Mouse (Mus musculus) heart, postnatal 0 days (tissue): ENCODE measurements around the gene Fhit. TPM values are rescaled to one million over a fixed set of nuclear protein-coding genes. Genes with fewer than 3 reads are reported as not detected.

Experiments
- ATAC-seq: fragments of 200-750 bp; cut with Nextera tagmentation; 2 replicates; pipeline ENCODE4 v1.8.0; 2017; ENCODE audit warnings: low read depth, moderate number of reproducible peaks, moderate library complexity; ENCODE audit not compliant: insufficient read depth
- DNase-seq: peaks from one replicate; pipeline ENCODE4 v3.0.0-alpha.2; 2016; ENCODE audit warnings: low spot score
- H3K27ac ChIP-seq: fragments of 300-500 bp; sonication (generic); 2 replicates; pipeline ENCODE4 v1.5.1; 2014; ENCODE audit warnings: low read depth, mild to moderate bottlenecking
- H3K27me3 ChIP-seq: fragments of 300-500 bp; sonication (generic); 2 replicates; pipeline ENCODE4 v1.6.1; 2014; ENCODE audit warnings: low read length, mixed read lengths; ENCODE audit not compliant: control insufficient read depth, insufficient read depth
- H3K36me3 ChIP-seq: fragments of 300-500 bp; sonication (generic); replicated peaks from 2 replicates; pipeline ENCODE4 v1.6.1; 2014; ENCODE audit warnings: low read length, mixed read lengths; ENCODE audit not compliant: control insufficient read depth, insufficient read depth
- H3K4me1 ChIP-seq: fragments of 300-500 bp; sonication (generic); 2 replicates; pipeline ENCODE4 v1.6.1; 2014; ENCODE audit warnings: antibody characterized with exemption; ENCODE audit not compliant: control insufficient read depth, insufficient read depth
- H3K4me2 ChIP-seq: fragments of 300-500 bp; sonication (generic); 2 replicates; pipeline ENCODE4 v1.6.1; 2014; ENCODE audit warnings: low read depth, mild to moderate bottlenecking, low read length, moderate library complexity
- H3K4me3 ChIP-seq: fragments of 300-500 bp; sonication (generic); 2 replicates; pipeline ENCODE4 v1.5.1; 2014; ENCODE audit warnings: low read depth, low read length
- H3K9ac ChIP-seq: fragments of 300-500 bp; sonication (generic); replicated peaks from 2 replicates; pipeline ENCODE4 v1.6.1; 2014; ENCODE audit warnings: low read depth, low read length, mixed read lengths
- H3K9me3 ChIP-seq: fragments of 300-500 bp; sonication (generic); replicated peaks from 2 replicates; pipeline ENCODE4 v1.6.1; 2016; ENCODE audit warnings: low read length; ENCODE audit not compliant: control insufficient read depth
- CTCF ChIP-seq: IDR thresholded peaks from 2 replicates; pipeline ENCODE4 v1.5.1; 2016; ENCODE audit warnings: antibody characterized with exemption, control low read depth, low read depth
- EP300 ChIP-seq: IDR thresholded peaks from 2 replicates; pipeline ENCODE4 v1.6.1; 2016; ENCODE audit warnings: antibody characterized with exemption, low read depth
- WGBS: fragments of 180-500 bp; shearing (Covaris S2); extraction: QIAGEN DNeasy Blood & Tissue Kit; methylation state at CpG from one replicate; pipeline ENCODE4 v1.1.7; 2014; 5-methylcytosine and 5-hydroxymethylcytosine counted together
- polyA plus RNA-seq: library from polyadenylated mRNA; unstranded; fragments of >200 nt; fragmentation: Nextera tagmentation; extraction: Ambion mirVana; gene quantifications from 2 replicates; pipeline ENCODE4 v1.2.1, GENCODE M21; 2015
- total RNA-seq: library from RNA; depleted of rRNA; stranded (reverse); fragments of >200 nt; gene quantifications from 2 replicates; pipeline ENCODE4 v1.2.3, GENCODE M21; 2014; ENCODE audit warnings: low replicate concordance

The Fhit gene
- total and polyA plus RNA-seq, 2 experiments from 2014 or later = 4.1 to 5.2 TPM

DNA sequence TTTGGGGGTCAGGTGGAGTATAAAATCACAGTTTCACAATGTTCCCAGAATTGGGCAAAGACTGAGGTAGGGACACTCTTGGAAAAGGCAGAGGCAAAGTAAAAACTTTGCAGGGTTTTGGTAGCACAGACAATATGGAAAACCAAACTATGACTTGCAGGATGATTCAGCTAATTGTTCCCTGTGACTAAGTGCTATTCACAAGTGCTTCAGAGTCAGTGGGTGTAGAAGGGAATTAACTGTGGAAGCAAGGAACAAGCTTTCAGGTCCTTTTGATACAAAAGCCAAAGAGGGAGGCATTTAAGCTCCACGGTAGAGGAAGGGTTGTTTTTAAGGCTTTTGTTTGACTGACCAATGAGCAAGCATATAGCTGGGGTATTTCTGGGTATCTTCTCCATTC, 1613.9 kb downstream of the Fhit start:
- 57% methylated on average over 1 of the region's 1 CpGs for whole genome bisulfite sequencing
- Histone ChIP-seq H3K4me1 (no peaks in the 10 kb centered on the region), H3K27me3 (no peaks in the 10 kb centered on the region), H3K4me2 (no peak overlapping the region), H3K9me3 (no peaks in the 10 kb centered on the region), H3K36me3 (no peaks in the 10 kb centered on the region), H3K9ac (no peak overlapping the region), H3K27ac (no peak overlapping the region), H3K4me3 (no peak overlapping the region)
- ATAC-seq (no peak), DNase-seq (no peak)
- no peak for TF ChIP-seq CTCF
- no peak for TF ChIP-seq EP300

GRCm38 (mm10) chr14:9544364-9544763, 1617.5 kb downstream of the Fhit start:
- no peak overlapping the region for H3K27ac ChIP-seq
- 62% methylated on average over 3 of the region's 3 CpGs for WGBS
- H3K27me3 ChIP-seq = no peaks in the 10 kb centered on the region
- H3K9me3 ChIP-seq = no peaks in the 10 kb centered on the region
- no peaks in the 10 kb centered on the region for H3K4me1 ChIP-seq
- DNase-seq = no peak
- no peaks in the 10 kb centered on the region for H3K36me3 ChIP-seq
- H3K4me2 ChIP-seq = no peak overlapping the region
- no peak for TF ChIP-seq EP300
- TF ChIP-seq CTCF = no peak
- no peak overlapping the region for H3K9ac ChIP-seq
- ATAC-seq = no peak
- no peak overlapping the region for H3K4me3 ChIP-seq

- Histone ChIP-seq H3K4me1 (no peaks in the 10 kb centered on the region), H3K9ac (no peak overlapping the region), H3K27ac (no peak overlapping the region), H3K4me3 (no peak overlapping the region), H3K9me3 (no peaks in the 10 kb centered on the region), H3K36me3 (no peaks in the 10 kb centered on the region), H3K27me3 (no peaks in the 10 kb centered on the region), H3K4me2 (no peak overlapping the region)
- WGBS = 56% methylated on average over 6 of the region's 6 CpGs
- DNase-seq (no peak), ATAC-seq (no peak)
- TF ChIP-seq EP300 (no peak), CTCF (no peak)
Measured at GRCm38 (mm10) chr14:9535491-9535890, 1626.3 kb downstream of the Fhit start.

DNA sequence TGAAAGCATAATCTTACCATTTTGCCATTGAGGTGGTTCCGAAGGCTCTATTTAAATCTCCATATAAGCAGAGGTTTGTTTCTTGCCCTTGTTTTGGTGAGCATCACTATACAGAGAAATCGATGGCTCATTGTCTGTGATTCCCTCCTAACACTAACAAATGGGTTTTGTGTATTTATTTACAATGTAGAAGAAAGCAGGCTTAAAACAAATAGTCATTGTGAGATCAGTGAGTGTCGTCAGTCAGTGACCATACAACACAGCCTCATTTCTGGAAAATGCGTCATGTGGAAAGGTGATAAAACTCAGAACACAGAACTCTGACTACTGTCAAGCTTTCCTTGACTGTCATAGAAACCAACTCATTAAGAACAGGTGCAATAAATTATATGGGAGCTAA, 1632.6 kb downstream of the Fhit start:
- no peak overlapping the region for H3K27ac ChIP-seq
- DNase-seq = no peak
- H3K4me3 ChIP-seq = no peak overlapping the region
- no peak for TF ChIP-seq EP300
- no peak for TF ChIP-seq CTCF
- no peak for ATAC-seq
- no peak overlapping the region for H3K9ac ChIP-seq
- H3K9me3 ChIP-seq = no peaks in the 10 kb centered on the region
- WGBS = 86% methylated on average over 4 of the region's 4 CpGs
- no peaks in the 10 kb centered on the region for H3K36me3 ChIP-seq
- H3K4me2 ChIP-seq = no peak overlapping the region
- no peaks in the 10 kb centered on the region for H3K27me3 ChIP-seq
- no peaks in the 10 kb centered on the region for H3K4me1 ChIP-seq

DNA sequence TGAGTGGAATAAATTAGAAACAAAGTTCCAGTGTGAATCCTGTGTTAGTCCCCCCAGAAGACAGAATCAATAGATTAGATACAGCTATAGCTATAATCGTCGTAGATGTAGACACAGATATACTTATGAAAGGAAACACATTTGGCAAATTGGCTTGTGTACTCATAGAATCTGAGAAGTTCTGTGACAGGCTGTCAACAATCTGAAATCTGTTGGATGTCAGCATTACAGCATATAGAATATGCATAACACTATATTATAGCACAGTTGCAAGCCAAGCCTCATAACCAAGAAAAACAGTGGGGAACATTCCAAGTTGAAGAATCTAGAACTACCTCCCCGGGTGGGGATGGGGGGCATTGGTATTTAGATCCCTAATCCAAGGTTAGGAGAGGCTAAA, 1635.7 kb downstream of the Fhit start:
- Histone ChIP-seq H3K9ac (no peak overlapping the region), H3K4me2 (no peak overlapping the region), H3K4me1 (no peaks in the 10 kb centered on the region), H3K9me3 (no peaks in the 10 kb centered on the region), H3K27ac (no peak overlapping the region), H3K36me3 (no peaks in the 10 kb centered on the region), H3K27me3 (no peaks in the 10 kb centered on the region), H3K4me3 (no peak overlapping the region)
- DNase-seq (no peak), ATAC-seq (no peak)
- TF ChIP-seq CTCF (no peak), EP300 (no peak)
- WGBS = 83% methylated on average over 3 of the region's 3 CpGs

- H3K27me3 ChIP-seq = no peaks in the 10 kb centered on the region
- ATAC-seq = no peak
- H3K36me3 ChIP-seq = no peaks in the 10 kb centered on the region
- TF ChIP-seq EP300 (no peak), CTCF (no peak)
- no peak overlapping the region for H3K9ac ChIP-seq
- no peak for DNase-seq
- H3K9me3 ChIP-seq = no peaks in the 10 kb centered on the region
- H3K4me1 ChIP-seq = no peaks in the 10 kb centered on the region
- no peak overlapping the region for H3K4me3 ChIP-seq
- no peak overlapping the region for H3K4me2 ChIP-seq
- 52% methylated on average over 2 of the region's 2 CpGs for WGBS
- H3K27ac ChIP-seq = no peak overlapping the region
Measured at GRCm38 (mm10) chr14:9517651-9518050, 1644.2 kb downstream of the Fhit start.
